Mouse (Mus musculus): Measurements from ENCODE around the gene Ppp1r35.

Ppp1r35 gene

GRCm38 (mm10) chr5:137784546-137784945 lies 5.9 kb downstream of the Ppp1r35 start:
- no peak for DNase-seq

- DNase-seq = no peak
Observed at GRCm38 (mm10) chr5:137785164-137786031, 6.7 kb downstream of the Ppp1r35 start.

- DNase-seq = peak; percentile 100
Observed at GRCm38 (mm10) chr5:137786109-137786942, 7.7 kb downstream of the Ppp1r35 start.

- peak; percentile 98 for DNase-seq
Observed at GRCm38 (mm10) chr5:137787151-137787928, 8.7 kb downstream of the Ppp1r35 start, which contains the start of the genes Mepce and Zcwpw1. TSS of gene Mepce (minus strand) at chr5:137787655. TSS of gene Zcwpw1 (plus strand) at chr5:137787798.

- DNase-seq = no peak
Observed at GRCm38 (mm10) chr5:137788171-137788570, 9.5 kb downstream of the Ppp1r35 start.

GRCm38 (mm10) chr5:137788946-137789531 lies 10.4 kb downstream of the Ppp1r35 start:
- DNase-seq = no peak

GRCm38 (mm10) chr5:137791553-137791952 lies 12.9 kb downstream of the Ppp1r35 start:
- no peak for DNase-seq

- DNase-seq = no peak
Observed at GRCm38 (mm10) chr5:137796606-137797005, 18.0 kb downstream of the Ppp1r35 start.

GRCm38 (mm10) chr5:137800917-137801316 lies 22.3 kb downstream of the Ppp1r35 start:
- DNase-seq = no peak

- DNase-seq = no peak
Observed at GRCm38 (mm10) chr5:137806158-137806557, 27.5 kb downstream of the Ppp1r35 start.

GRCm38 (mm10) chr5:137808316-137808715 lies 29.7 kb downstream of the Ppp1r35 start:
- no peak for DNase-seq

GRCm38 (mm10) chr5:137817466-137818222 lies 39.0 kb downstream of the Ppp1r35 start:
- DNase-seq = no peak

GRCm38 (mm10) chr5:137822126-137822525 lies 43.5 kb downstream of the Ppp1r35 start:
- no peak for DNase-seq

GRCm38 (mm10) chr5:137822602-137823001 lies 44.0 kb downstream of the Ppp1r35 start:
- no peak for DNase-seq

- DNase-seq = no peak
Observed at GRCm38 (mm10) chr5:137823455-137824045, 44.9 kb downstream of the Ppp1r35 start.

GRCm38 (mm10) chr5:137825030-137825429 lies 46.4 kb downstream of the Ppp1r35 start:
- no peak for DNase-seq

- DNase-seq = no peak
Observed at GRCm38 (mm10) chr5:137825971-137826370, 47.3 kb downstream of the Ppp1r35 start.

- no peak for DNase-seq
Observed at GRCm38 (mm10) chr5:137826421-137826820, 47.8 kb downstream of the Ppp1r35 start.

- no peak for DNase-seq
Observed at GRCm38 (mm10) chr5:137828694-137829093, 50.0 kb downstream of the Ppp1r35 start.

Measured in retina, postnatal 1 day (tissue).